Mouse (Mus musculus) spleen, postnatal 4 days (tissue): ENCODE measurements around the gene Clasp2.

Source experiments
- DNase-seq, 2 experiments: peaks; one replicate each; pipeline ENCODE4 v3.0.0; 2022; ENCODE audit warnings: low spot score in 2 of 2

Gene Clasp2

DNA sequence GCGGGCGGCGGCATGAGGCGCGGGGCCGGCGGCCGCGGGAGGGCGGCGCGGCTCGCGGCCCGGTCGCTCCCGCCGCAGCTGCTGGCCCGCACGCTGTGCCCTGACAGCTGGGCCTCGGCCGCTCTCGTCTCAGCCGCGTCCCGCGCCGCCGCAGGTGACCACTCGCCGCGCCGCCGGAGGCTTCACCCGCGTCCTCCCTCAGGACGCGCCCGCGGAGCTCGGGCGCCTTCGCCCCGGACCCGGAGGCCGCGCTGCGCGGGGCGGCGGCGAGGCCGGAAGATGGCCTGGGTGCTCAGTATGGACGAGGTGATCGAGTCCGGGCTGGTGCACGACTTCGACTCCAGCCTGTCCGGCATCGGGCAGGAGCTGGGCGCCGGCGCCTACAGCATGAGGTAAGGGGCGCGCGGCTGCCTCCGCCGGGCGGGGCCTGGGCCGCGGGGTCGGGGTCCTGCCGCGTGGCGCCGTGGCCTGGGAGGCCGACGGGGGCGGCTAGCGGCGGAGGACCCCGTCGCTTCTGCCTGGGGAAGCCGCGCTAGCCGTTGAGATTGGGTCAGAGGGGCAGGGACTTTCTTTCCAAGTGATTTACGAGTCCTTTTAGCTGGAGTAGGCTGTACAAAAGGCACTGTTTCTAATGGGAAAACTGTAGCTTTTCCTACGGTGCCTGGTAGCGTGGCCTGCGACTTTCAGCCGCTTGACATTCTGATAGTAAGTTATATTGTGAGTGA, 190.3 kb downstream of the Clasp2 start:
- DNase-seq = peak; percentile 43 to 79

GRCm38 (mm10) chr9:113932100-113932470, 190.8 kb downstream of the Clasp2 start:
- peak in 1 of 2 experiments; percentile 17 for DNase-seq

GRCm38 (mm10) chr9:113932501-113932900, 191.2 kb downstream of the Clasp2 start:
- DNase-seq = peak; percentile 16 to 65

- no peak for DNase-seq
Measured at GRCm38 (mm10) chr9:113935638-113936037, 194.4 kb downstream of the Clasp2 start.

- no peak for DNase-seq
Measured at GRCm38 (mm10) chr9:113939063-113939850, 198.0 kb downstream of the Clasp2 start.

DNA sequence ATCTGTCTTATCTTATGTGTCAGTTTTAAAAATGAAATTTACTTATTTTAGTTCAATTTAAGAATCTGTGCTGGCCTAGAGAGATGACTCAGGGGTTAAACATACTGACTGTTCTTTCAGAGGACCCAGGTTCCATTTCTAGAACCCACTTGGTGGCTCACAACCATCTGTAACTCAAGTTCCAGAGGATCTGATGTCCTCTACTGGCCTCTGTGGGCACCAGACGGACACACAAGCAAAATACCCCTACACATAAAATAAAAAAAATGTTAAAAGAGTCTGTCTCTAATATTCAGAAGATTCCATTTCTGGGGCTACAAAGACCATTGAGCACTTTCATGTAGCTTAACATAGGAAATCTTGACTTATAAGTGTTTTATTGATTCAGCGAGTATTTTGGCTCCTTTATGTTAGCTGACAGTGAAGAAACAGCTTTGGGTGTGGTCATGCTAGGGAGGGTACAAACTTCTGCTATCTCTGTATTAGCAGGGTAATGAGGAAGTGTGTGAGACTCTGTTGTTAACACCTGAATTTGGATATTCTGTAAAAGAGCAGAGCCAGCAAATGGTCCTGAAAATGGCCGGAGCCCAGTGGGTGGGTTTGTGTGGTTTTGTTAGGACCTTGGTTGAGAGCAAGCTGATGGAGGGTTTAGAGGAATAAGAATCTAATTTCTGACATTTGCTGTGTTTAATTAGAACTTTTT, 200.0 kb downstream of the Clasp2 start:
- peak in 1 of 2 experiments; percentile 69 for DNase-seq

DNA sequence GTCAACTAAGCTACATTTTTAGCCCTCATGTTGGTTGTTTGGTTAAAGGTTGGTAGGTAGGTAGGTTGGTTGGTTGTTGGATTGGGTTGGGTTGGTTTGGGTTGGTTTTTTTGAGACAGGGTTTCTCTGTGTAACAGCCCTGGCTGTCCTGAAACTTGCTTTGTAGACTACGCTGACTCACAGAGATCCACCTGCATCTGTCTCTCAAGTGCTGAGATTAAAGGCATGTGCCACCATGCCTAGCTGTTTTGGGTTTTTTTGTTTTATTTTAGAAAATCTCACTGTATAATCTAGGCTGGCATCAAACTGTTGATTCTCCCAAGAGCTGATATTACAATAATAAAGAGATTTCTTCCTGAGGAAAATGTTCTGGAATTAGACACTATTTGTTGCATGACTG, 202.1 kb downstream of the Clasp2 start:
- no peak for DNase-seq

GRCm38 (mm10) chr9:113947216-113947615, 205.9 kb downstream of the Clasp2 start:
- DNase-seq = no peak

DNA sequence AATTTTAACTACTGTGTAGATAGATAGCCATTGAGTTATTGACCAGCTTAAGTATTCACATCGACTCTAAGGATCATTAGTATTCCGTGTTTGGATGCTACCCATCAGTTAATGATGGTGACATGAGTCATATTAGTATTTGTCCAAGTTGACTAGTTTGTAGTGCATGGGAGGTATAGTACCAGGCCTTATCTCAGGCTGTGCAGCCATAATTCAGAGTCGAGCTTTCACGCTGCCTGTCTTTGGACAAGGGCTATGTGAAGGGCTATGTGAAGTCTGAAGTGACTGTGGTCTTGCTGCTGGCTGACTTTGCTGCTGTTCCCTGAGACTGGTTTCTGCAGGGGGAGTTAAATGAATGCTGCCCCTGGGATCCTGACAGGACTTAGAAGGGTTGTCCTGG, 216.5 kb downstream of the Clasp2 start:
- DNase-seq = no peak

DNA sequence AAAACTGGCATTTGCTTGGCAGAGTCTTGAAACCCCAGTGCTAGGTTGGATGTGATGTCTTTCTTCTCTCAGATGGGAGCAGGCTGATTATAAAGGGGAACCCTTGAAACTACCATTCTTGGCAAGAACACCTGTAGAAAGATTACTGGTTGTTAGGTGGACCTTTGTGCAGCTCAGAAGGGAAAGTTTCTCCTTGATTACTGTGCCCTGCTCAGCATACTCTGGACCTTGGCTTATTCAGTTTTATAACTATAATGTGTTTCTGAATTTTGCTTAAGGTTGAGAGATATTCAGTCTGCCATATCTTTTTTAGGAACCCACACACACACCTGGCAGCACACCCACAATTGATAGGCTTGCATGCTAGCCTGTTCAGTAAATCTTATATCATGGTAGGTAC, 222.4 kb downstream of the Clasp2 start:
- DNase-seq = no peak

DNA sequence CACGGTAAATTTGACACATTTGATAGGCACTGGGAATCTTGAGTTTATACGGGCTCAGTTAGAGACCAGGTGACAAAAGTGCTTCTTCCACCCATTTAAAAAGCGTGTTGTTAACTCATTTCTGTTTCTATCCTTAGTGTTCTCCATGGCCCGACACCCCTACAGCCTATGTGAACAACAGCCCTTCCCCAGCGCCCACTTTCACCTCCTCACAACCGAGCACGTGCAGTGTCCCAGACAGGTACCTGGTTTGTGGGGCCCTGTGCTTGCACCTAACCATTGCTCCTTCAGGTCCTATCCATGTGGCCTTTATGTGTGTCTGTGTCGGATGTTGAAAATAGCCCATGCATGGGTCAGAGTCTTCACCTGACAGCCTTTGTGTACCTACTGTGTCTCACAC, 223.1 kb downstream of the Clasp2 start:
- DNase-seq = no peak

DNA sequence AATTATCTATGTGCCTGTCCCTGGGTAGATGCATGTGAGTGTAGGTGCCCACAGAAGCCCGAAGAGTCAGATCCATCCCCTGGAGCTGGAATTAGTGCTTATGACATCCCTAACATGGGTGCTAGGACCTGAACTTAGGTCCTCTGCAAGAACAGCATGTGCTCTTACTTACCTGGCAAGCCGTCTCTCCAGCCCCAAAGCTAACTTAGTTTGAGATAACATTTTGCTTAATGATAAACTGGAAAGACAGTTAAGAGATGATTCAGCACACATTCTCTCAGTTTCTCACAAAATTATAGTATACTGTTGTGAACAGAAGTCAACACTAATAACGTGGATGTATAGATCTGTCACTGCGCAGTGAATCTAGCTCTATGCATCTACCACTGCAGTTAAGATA, 225.6 kb downstream of the Clasp2 start:
- no peak for DNase-seq

DNA sequence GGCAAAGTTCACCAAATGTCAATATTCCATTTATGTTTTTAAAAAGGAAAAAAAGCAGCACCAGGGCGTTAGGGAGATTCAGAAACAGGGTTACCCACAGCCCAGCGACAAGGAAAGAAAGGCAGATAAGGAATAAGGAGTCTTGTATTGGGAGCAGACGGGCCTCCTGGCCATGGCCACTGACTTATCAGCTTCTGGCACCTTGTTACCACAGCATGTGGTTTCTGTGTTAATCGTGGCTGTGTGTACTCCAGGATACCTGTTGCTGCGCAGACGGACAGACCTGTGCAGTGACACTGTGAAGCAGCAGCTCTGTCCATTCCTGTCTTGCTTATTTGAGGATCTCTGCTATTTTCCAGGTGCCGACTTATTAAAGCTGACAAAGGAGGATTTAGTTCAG, 227.7 kb downstream of the Clasp2 start:
- DNase-seq = peak; percentile 81 to 82
